9 mouse cellular contexts compared by ENCODE assay signal in the genomic region with DNA sequence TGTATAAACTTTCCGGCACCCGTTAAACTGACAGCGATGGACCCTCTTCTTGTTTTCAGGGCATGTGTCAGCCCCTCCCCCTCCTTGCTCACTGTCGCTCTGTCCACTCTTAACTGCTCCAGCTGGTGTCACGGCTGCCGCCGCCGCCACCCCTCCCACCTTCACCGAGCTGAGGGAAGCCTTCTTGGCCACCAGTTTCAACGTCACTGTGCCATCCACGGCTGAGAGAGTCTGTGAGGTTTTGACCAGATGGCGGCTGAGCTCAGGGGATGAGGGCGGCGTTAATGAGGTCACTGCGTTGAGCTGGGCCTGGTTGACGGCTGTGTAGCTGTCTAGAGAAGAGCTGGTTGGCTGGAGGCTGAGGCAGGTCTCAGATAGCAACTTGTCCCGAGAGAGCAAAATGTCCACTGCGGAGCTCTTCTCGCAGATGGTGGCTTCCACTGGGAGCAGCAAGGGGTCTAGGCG. TPM values are rescaled to one million over a fixed set of nuclear protein-coding genes. Genes with fewer than 3 reads are reported as not detected.
DNase-seq lines count a peak whose midpoint lies in the region; ATAC-seq and TF ChIP-seq lines count a peak whose summit lies in the region.
"Had no signal": no experiment of that assay in that cellular context is flagged by ENCODE, and none has a peak within 500 bp of the region (broad histone marks: within the 10 kb centered on the region; RNA-seq: fewer than 3 reads in every experiment).

No protein-coding gene starts in this region.

- H3K4me2 ChIP-seq in forebrain, embryonic 12.5 days = no peak overlapping the region
- H3K4me2 ChIP-seq in forebrain, postnatal 0 days (ENCODE audit: low read depth) = no peak overlapping the region
- no peak overlapping the region for H3K4me2 ChIP-seq in hindbrain, embryonic 13.5 days

- H3K27ac ChIP-seq in forebrain, embryonic 12.5 days = peak overlapping the region; percentile 25
- H3K27ac ChIP-seq in forebrain, postnatal 0 days (ENCODE audit: low read depth, low read length) = no peak overlapping the region
- peak overlapping the region; percentile 68; the same call in 1 of the 2 replicates for H3K27ac ChIP-seq in hindbrain, embryonic 13.5 days

- H3K4me3 ChIP-seq in forebrain, embryonic 12.5 days (replicated peaks) = no peak overlapping the region
- H3K4me3 ChIP-seq in forebrain, postnatal 0 days (ENCODE audit: low read depth, low read length) = no peak overlapping the region
- H3K4me3 ChIP-seq in hindbrain, embryonic 13.5 days = no peak overlapping the region

- no peaks in the 10 kb centered on the region for H3K27me3 ChIP-seq in forebrain, embryonic 12.5 days
- no peaks in the 10 kb centered on the region for H3K27me3 ChIP-seq in forebrain, postnatal 0 days (ENCODE audit: insufficient read depth, low read length)
- no peaks in the 10 kb centered on the region for H3K27me3 ChIP-seq in hindbrain, embryonic 13.5 days

- no peaks in the 10 kb centered on the region for H3K9me3 ChIP-seq in forebrain, embryonic 12.5 days
- no peaks in the 10 kb centered on the region for H3K9me3 ChIP-seq in forebrain, postnatal 0 days (ENCODE audit: low read length)
- no peaks in the 10 kb centered on the region for H3K9me3 ChIP-seq in hindbrain, embryonic 13.5 days
- H3K9me3 ChIP-seq: G1E had no signal

- TF ChIP-seq CTCF in forebrain, postnatal 0 days (IDR thresholded peaks at IDR 0.05; ENCODE audit: low read depth) = no peak

- H3K9ac ChIP-seq in forebrain, embryonic 12.5 days = no peak overlapping the region
- no peak overlapping the region for H3K9ac ChIP-seq in forebrain, postnatal 0 days
- no peak overlapping the region for H3K9ac ChIP-seq in hindbrain, embryonic 13.5 days

- no peak for DNase-seq in forebrain, postnatal 0 days
- DNase-seq in B cell, adult 2 months = peak; percentile 69 to 74
- DNase-seq in cerebellum, postnatal 14 days = peak; percentile 88
- peak; percentile 42 to 66 for DNase-seq in natural killer cell, adult 2 months (ENCODE audit: low spot score in 2 of 2)
- no peak for DNase-seq in right cerebral cortex, postnatal 14 days
- no peak for DNase-seq in frontal cortex, postnatal 10 days (ENCODE audit: low spot score in 2 of 2)

- H3K4me1 ChIP-seq in forebrain, embryonic 12.5 days = peaks cover 36% of the 10 kb centered on the region
- H3K4me1 ChIP-seq in forebrain, postnatal 0 days (ENCODE audit: insufficient read depth) = peaks cover 5% of the 10 kb centered on the region; the same call in 1 of the 2 replicates
- H3K4me1 ChIP-seq in hindbrain, embryonic 13.5 days (replicated peaks) = peaks cover 58% of the 10 kb centered on the region

- H3K36me3 ChIP-seq in forebrain, embryonic 12.5 days (replicated peaks) = peaks cover 18% of the 10 kb centered on the region
- peaks cover 26% of the 10 kb centered on the region for H3K36me3 ChIP-seq in forebrain, postnatal 0 days (ENCODE audit: insufficient read depth)
- peaks cover 32% of the 10 kb centered on the region for H3K36me3 ChIP-seq in hindbrain, embryonic 13.5 days
- H3K36me3 ChIP-seq: G1E had no signal

- 0 out of 2 replicates have a peak, but pooled peaks have one; percentile 24 for ATAC-seq in forebrain, embryonic 12.5 days (ENCODE audit: low FRiP score)
- no peak; the same call in 1 of the 2 replicates for ATAC-seq in forebrain, postnatal 0 days
- ATAC-seq in hindbrain, embryonic 13.5 days (ENCODE audit: low FRiP score) = peak; percentile 64

- 84% methylated on average over 20 of the region's 20 CpGs for WGBS in forebrain, embryonic 12.5 days
- 85% methylated on average over 20 of the region's 20 CpGs for WGBS in forebrain, postnatal 0 days
- 72% methylated on average over 20 of the region's 20 CpGs for WGBS in hindbrain, embryonic 13.5 days

RNA-seq across cellular contexts. Expression of a gene that starts 43.3 kb away (rescaled TPM):
- 40.7 and 46.9 TPM in 2 replicates for polyA plus RNA-seq in forebrain, embryonic 12.5 days (2016; fragmentation: Nextera tagmentation; extraction: Ambion mirVana)
- total RNA-seq in forebrain, postnatal 0 days (2014; rRNA removed) = 51.4 and 61.5 TPM in 2 replicates
- polyA plus RNA-seq in forebrain, postnatal 0 days (2015; fragmentation: Nextera tagmentation; extraction: Ambion mirVana) = 98.1 and 154 TPM in 2 replicates
- polyA plus RNA-seq in hindbrain, embryonic 13.5 days (2015; fragmentation: Nextera tagmentation; extraction: Ambion mirVana) = 93.3 and 100 TPM in 2 replicates
- polyA plus RNA-seq: G1E had no signal

Comparison
In these comparisons a context has a peak if more than half of its experiments do, and no peak if none do; other contexts are left out.
1. DNase-seq: peak in B cell, adult 2 months (2 of 2), cerebellum, postnatal 14 days (2 of 2) and natural killer cell, adult 2 months (2 of 2); none in forebrain, postnatal 0 days (single experiment), right cerebral cortex, postnatal 14 days (single experiment) and frontal cortex, postnatal 10 days (0 of 2).